Mouse (Mus musculus) hindbrain, embryonic 15.5 days (tissue): Measurements from ENCODE around the gene Olfr524. TPM values are rescaled to one million over a fixed set of nuclear protein-coding genes. Genes with fewer than 3 reads are reported as not detected.

Source experiments
- ATAC-seq: fragments of 200-750 bp; cut with Nextera tagmentation; 2 replicates; pipeline ENCODE4 v1.8.0; 2017; ENCODE audit warnings: low read depth, moderate number of reproducible peaks, moderate TSS enrichment; ENCODE audit not compliant: low FRiP score
- H3K27ac ChIP-seq: fragments of 300-500 bp; sonication (generic); replicated peaks from 2 replicates; pipeline ENCODE4 v1.5.1; 2015; ENCODE audit warnings: mild to moderate bottlenecking, inconsistent platforms
- H3K27me3 ChIP-seq: fragments of 300-500 bp; sonication (generic); 2 replicates; pipeline ENCODE4 v1.6.1; 2015; ENCODE audit warnings: control low read depth, inconsistent platforms
- H3K36me3 ChIP-seq: fragments of 300-500 bp; sonication (generic); 2 replicates; pipeline ENCODE4 v1.6.1; 2015; ENCODE audit warnings: control low read depth, inconsistent platforms
- H3K4me1 ChIP-seq: fragments of 300-500 bp; sonication (generic); replicated peaks from 2 replicates; pipeline ENCODE4 v1.6.1; 2015; ENCODE audit warnings: control low read depth, inconsistent platforms
- H3K4me2 ChIP-seq: fragments of 300-500 bp; sonication (generic); 2 replicates; pipeline ENCODE4 v1.6.1; 2015; ENCODE audit warnings: moderate library complexity, mild to moderate bottlenecking, inconsistent platforms
- H3K4me3 ChIP-seq: fragments of 300-500 bp; sonication (generic); 2 replicates; pipeline ENCODE4 v1.5.1; 2015; ENCODE audit warnings: mild to moderate bottlenecking, inconsistent platforms
- H3K9ac ChIP-seq: fragments of 300-500 bp; sonication (generic); 2 replicates; pipeline ENCODE4 v1.6.1; 2015; ENCODE audit warnings: inconsistent platforms
- H3K9me3 ChIP-seq: fragments of 300-500 bp; sonication (generic); 2 replicates; pipeline ENCODE4 v1.6.1; 2016; ENCODE audit warnings: control low read depth, inconsistent platforms
- WGBS: fragments of 180-500 bp; shearing (Covaris S2); methylation state at CpG from one replicate; pipeline ENCODE4 v1.1.7; 2015; 5-methylcytosine and 5-hydroxymethylcytosine counted together
- polyA plus RNA-seq: library from polyadenylated mRNA; unstranded; fragments of >200 nt; fragmentation: Nextera tagmentation; extraction: Ambion mirVana; gene quantifications from 2 replicates; pipeline ENCODE4 v1.2.1, GENCODE M21; 2015

Olfr524 gene
- polyA plus RNA-seq, 1 experiment from 2014 or later, result not detected

DNA sequence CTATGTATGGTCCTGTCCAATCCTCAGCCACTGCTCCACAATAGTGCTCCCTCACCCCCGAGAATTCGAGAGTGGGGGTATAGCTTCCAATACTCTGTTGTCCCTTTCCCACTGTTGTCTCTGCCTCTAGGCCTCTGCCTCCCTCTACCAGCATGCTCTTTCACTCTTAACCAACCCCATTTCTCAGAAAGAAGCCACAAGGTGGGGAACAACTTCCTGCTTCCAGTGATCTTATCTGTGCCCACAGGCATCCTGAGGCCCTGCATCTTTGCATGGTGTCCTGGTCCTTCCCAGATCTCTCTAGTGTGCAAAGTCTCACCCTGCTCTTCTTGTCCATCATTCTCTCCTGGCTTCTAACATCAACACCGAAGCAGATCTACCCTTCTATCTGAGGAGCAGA lies 1.1 kb upstream of the Olfr524 start:
- no peak overlapping the region for H3K27ac ChIP-seq
- no peak for ATAC-seq
- H3K36me3 ChIP-seq, result no peaks in the 10 kb centered on the region
- no peaks in the 10 kb centered on the region for H3K4me1 ChIP-seq
- no peaks in the 10 kb centered on the region for H3K9me3 ChIP-seq
- H3K27me3 ChIP-seq, result no peaks in the 10 kb centered on the region
- no peak overlapping the region for H3K4me2 ChIP-seq
- no peak overlapping the region for H3K9ac ChIP-seq
- H3K4me3 ChIP-seq, result no peak overlapping the region
- 93% methylated on average over 3 of the region's 3 CpGs for WGBS

DNA sequence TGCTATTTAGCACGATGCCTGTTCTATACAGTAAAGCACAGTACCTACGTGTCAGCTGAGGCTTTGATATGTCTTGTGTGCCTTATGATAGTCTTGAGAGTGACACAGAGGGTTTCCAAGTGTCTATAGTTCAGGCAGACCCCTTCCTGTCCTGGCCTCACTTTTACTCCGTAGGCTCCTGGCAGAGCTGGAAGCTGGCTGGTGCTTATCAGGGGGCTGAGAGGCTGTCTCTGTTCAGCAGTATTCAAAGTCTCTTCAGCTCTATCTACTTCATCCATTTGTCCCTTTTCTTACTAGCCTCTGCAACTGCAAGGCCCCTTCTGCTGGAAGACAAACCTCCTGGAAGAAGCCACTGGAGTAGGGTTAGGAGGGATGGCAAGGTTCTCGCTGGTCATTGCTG lies 4.7 kb downstream of the Olfr524 start:
- Histone ChIP-seq H3K9ac (no peak overlapping the region), H3K4me1 (no peaks in the 10 kb centered on the region), H3K36me3 (no peaks in the 10 kb centered on the region), H3K27me3 (no peaks in the 10 kb centered on the region), H3K9me3 (no peaks in the 10 kb centered on the region), H3K4me2 (no peak overlapping the region), H3K27ac (no peak overlapping the region), H3K4me3 (no peak overlapping the region)
- no peak for ATAC-seq
- 91% methylated on average over 4 of the region's 4 CpGs for WGBS

DNA sequence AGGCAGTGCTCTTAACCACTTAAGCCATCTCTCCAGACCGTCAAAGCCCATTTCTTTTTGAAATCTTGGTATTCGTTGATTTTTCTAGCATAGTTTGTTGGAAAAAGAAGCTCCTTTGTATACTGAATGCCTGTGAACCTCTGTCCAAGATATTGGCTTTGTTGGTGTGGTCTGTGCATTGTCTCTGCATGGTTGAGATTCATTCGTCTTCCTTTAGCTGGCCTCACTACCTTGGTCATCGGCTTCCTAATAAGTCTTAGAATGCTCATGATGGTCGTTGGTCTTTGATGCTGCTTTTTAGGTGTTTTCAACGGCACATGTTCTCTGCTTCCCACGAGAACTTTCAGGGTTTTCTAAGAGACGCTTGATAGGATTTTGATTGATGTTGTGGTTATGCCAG lies 9.8 kb downstream of the Olfr524 start:
- Histone ChIP-seq H3K4me2 (no peak overlapping the region), H3K9me3 (no peaks in the 10 kb centered on the region), H3K4me3 (no peak overlapping the region), H3K27me3 (no peaks in the 10 kb centered on the region), H3K36me3 (no peaks in the 10 kb centered on the region), H3K9ac (no peak overlapping the region), H3K4me1 (no peaks in the 10 kb centered on the region), H3K27ac (no peak overlapping the region)
- WGBS, result 82% methylated on average over 8 of the region's 8 CpGs
- ATAC-seq, result no peak

DNA sequence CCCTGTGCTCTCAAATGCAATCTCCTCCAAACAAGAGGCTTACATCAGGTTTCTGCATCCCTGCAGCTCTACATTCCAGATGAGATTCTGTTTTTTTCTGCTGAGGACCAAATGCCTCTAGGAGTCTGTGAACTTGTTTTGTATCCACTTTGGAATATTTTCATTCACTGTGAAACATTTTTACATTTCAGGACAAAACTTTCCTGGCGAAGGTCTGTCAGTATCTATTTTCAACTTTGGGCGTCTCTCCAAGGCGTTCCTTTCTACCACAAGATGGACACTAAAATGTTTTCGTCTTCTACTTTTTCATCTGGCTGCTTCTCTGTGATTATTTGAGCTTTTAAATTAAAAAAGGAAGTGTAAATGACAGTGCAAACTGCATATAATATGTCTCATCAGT lies 11.7 kb downstream of the Olfr524 start:
- H3K9ac ChIP-seq, result no peak overlapping the region
- H3K27me3 ChIP-seq, result no peaks in the 10 kb centered on the region
- 91% methylated on average over 4 of the region's 4 CpGs for WGBS

DNA sequence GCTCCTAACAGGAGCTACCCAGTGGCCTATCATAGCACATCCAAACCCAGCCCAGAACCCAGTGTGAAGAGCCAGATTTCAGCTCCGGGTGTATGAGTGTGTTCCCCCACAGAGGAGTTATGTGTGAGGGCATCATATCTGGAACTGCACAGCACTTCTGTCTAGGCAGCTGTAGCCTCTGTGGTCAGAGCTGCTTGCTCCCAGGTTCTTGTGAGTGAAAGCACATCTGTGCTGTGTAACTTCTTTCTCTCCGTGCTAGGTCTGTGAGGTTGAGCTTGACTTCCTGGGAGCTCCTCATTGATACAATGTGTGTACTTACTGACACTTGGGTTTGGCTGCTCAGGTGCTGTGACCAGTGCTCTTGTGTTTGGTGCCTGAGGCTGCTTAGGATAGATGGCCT lies 12.9 kb downstream of the Olfr524 start:
- Histone ChIP-seq H3K4me1 (no peaks in the 10 kb centered on the region), H3K4me2 (no peak overlapping the region), H3K9ac (no peak overlapping the region), H3K27me3 (no peaks in the 10 kb centered on the region), H3K9me3 (no peaks in the 10 kb centered on the region), H3K4me3 (no peak overlapping the region), H3K36me3 (no peaks in the 10 kb centered on the region), H3K27ac (no peak overlapping the region)
- 79% methylated on average over 2 of the region's 2 CpGs for WGBS
- ATAC-seq, result no peak

More for the DNA sequence above, 11.7 kb downstream of the Olfr524 start:
- no peak overlapping the region for H3K4me2 ChIP-seq
- H3K4me3 ChIP-seq, result no peak overlapping the region
- no peaks in the 10 kb centered on the region for H3K9me3 ChIP-seq
- H3K4me1 ChIP-seq, result no peaks in the 10 kb centered on the region
- H3K27ac ChIP-seq, result no peak overlapping the region
- no peaks in the 10 kb centered on the region for H3K36me3 ChIP-seq
- no peak for ATAC-seq

DNA sequence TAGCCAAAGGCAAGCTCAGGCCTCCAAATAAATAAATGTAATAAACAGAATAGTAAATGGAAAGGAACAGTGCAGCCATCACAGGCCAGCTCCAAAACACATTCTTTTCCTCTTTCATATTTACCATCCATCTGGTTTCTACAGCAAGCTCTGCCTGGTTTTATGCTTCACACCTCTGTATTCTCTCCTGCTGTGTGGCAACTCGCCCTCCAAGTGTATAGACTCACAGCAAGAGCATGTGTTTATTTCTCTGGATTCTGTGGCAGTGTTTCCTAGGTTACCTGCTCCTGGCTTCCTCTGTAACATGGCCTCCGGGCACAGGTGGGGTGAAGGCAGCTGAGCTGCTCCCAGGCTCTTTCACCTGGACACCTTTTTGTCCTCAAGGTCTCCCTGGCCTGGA lies 13.3 kb downstream of the Olfr524 start:
- no peak overlapping the region for H3K27ac ChIP-seq
- H3K9me3 ChIP-seq, result no peaks in the 10 kb centered on the region
- WGBS, result 61% methylated on average over 2 of the region's 2 CpGs
- no peak overlapping the region for H3K9ac ChIP-seq
- H3K36me3 ChIP-seq, result no peaks in the 10 kb centered on the region
- no peaks in the 10 kb centered on the region for H3K4me1 ChIP-seq
- no peaks in the 10 kb centered on the region for H3K27me3 ChIP-seq
- no peak overlapping the region for H3K4me2 ChIP-seq
- H3K4me3 ChIP-seq, result no peak overlapping the region
- ATAC-seq, result no peak

DNA sequence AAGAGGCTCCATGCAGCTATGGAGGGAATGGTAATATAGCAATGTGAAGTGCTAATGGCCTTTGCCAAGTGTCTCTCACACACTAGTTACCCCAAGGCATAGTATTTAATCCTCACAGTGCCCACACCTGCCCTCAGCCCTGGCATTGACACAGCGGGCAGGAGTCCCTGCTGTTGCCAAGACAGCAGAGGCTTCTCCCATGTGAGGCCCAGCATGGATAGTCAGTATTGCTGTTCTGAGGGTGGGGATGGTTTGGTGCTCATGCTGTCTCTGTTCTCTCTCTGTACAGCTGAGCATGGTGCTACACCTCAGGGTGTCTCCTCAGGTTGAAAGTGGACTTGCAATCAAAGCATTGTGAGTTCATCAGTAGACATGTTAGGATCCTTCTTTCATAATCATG lies 15.3 kb downstream of the Olfr524 start:
- Histone ChIP-seq H3K4me3 (no peak overlapping the region), H3K9me3 (no peaks in the 10 kb centered on the region), H3K27me3 (no peaks in the 10 kb centered on the region), H3K4me1 (no peaks in the 10 kb centered on the region), H3K9ac (no peak overlapping the region), H3K36me3 (no peaks in the 10 kb centered on the region), H3K27ac (no peak overlapping the region), H3K4me2 (no peak overlapping the region)
- WGBS, result 88% methylated on average over 1 of the region's 1 CpGs
- ATAC-seq, result no peak

DNA sequence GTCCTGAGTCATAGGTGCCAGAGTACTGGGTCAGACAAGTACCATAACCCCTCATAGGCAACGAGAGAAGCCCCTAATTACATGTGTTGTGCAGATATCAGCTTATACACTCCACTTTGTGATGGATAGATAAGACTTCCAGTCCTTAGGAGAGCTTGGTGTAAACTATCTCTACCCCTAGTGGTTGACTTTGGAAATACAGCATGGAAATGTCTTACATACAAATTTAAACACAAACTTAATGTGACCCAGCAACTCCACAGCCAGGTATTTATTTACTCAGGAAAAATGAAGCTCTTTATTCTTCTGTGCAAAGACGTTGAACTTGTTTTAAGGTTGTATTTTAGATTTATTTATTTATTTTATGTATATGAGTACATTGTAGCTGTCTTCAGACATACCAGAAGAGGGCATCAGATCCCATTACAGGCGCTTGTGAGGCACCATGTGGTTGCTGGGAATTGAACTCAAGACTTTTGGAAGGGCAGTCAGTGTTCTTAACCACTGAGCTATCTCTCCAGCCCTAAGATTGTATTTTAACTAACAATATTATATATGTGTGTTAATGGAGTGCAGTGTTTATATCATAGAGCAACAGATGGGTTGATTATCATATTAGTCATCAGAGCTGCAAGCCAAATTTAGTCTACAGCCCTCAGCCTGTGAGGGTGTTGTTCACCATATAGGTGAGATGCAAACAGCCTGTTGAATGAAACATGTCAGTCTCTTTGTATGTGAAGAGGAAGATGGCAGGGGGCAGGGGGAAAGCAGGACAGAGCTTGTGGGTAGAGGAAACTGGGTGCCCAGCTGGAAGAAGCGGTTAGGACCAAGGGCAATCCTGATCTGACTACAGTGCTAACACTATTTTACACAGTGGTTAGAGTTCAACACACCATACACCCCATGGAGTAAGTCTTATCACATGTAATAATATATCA lies 17.1 kb downstream of the Olfr524 start:
- 67% methylated on average over 4 of the region's 4 CpGs for WGBS
- Histone ChIP-seq H3K27ac (no peak overlapping the region), H3K9me3 (no peaks in the 10 kb centered on the region), H3K4me2 (no peak overlapping the region), H3K27me3 (no peaks in the 10 kb centered on the region), H3K36me3 (no peaks in the 10 kb centered on the region), H3K4me3 (no peak overlapping the region), H3K4me1 (no peaks in the 10 kb centered on the region), H3K9ac (no peak overlapping the region)
- no peak for ATAC-seq

DNA sequence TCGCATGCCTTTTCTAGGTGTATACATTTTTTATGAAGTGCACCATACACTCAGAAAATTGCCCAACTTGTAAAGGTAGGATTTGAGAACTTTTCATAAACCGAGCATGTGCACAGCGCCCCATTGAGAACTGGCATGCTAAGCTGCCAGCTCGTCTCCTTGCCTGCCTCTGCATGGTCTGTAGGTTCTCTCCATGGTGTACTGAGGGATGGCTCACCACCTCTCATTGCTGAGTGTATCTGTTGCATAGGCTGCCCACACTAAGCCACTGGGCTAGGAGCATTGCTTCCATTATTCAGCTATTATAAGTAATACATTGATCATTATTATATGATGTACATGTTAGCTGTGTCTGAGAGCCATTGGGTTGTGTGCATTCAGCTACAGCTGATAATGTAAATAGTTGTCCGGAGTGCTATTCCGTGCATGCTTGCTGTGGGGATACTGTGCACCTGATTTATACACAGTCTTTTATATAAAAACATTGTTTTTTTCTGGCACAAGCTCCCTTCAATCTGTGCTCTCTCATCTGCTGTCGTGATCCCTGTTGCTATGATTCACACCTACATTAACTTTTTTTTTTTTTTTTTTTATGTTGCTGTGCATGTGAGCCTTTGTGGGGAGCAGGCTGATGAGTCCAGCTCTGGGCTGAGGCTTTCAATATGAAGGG lies 17.9 kb downstream of the Olfr524 start:
- 80% methylated on average over 7 of the region's 7 CpGs for WGBS
- Histone ChIP-seq H3K27ac (no peak overlapping the region), H3K4me1 (no peaks in the 10 kb centered on the region), H3K9ac (no peak overlapping the region), H3K36me3 (no peaks in the 10 kb centered on the region), H3K4me2 (no peak overlapping the region), H3K4me3 (no peak overlapping the region), H3K27me3 (no peaks in the 10 kb centered on the region), H3K9me3 (no peaks in the 10 kb centered on the region)
- no peak for ATAC-seq

DNA sequence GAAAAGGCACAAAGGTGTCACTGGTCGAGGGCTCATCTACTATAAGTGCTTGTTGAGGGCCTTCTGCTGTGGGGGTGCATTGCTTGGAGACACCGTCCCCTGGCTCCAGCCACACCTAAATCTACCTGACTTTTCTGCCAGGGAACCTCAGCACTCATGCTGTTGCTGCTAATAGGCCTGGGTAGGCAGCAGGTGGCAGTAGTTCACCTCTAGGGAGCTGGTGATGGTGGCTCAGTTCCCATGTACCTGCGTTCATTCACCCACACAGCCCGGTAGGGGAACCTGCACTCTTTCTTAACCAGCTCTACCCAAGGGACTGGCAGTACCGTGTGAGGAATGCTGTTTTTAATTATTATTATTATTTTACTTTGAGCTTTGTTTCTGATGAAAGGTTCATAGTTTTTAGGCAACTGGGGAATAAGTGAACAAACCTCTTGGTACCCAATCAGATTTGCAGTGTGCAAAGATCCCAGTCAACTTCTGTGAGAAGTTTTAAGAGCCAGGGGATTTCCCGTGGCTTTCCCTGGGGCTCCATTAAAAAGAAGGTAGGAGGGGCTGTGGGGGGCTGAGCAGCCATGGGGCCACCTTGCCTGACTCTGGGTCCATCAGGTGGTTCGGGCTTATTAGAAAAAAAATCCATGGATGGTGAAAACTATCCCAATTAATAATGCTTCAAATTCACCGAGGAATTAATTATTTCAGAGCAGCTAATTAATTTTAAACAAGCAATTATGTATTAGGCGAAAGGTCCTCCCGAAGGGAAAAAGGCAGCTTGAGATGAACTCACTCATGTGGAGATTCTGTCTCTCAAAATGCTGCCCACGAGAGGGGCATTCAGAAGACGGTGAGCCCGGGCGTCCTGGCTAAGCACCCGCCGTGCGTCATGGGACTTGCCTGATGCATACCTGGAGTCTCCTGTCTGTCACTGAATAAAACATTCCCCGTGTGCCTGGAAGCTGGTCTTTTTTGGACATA lies 18.8 kb downstream of the Olfr524 start:
- H3K4me2 ChIP-seq, result no peak overlapping the region
- no peak overlapping the region for H3K27ac ChIP-seq
- no peak overlapping the region for H3K4me3 ChIP-seq
- H3K4me1 ChIP-seq, result no peaks in the 10 kb centered on the region
- H3K9ac ChIP-seq, result no peak overlapping the region
- WGBS, result 59% methylated on average over 18 of the region's 18 CpGs
- no peak for ATAC-seq
- no peaks in the 10 kb centered on the region for H3K36me3 ChIP-seq
- no peaks in the 10 kb centered on the region for H3K27me3 ChIP-seq
- H3K9me3 ChIP-seq, result no peaks in the 10 kb centered on the region

DNA sequence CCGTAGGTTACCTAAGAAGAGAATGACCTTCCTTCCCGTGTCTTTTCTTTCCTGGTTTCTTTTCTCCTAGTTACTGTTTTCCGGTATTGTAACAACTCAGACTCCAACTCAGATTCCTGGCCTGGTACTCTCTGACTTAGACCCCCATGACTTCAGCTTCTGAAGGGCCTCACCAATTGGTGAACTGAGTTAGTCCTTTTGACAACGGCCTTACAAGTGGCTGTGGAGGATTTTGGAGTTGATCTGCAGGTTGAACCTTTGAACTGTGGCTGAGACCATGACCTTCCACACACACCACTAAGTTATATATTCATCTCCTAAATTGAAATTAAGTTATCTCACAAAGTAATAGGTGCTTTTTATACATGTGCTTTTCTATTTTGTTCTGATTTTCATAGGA lies 21.6 kb downstream of the Olfr524 start:
- Histone ChIP-seq H3K27ac (no peak overlapping the region), H3K9ac (no peak overlapping the region), H3K4me2 (no peak overlapping the region), H3K4me3 (no peak overlapping the region), H3K36me3 (no peaks in the 10 kb centered on the region), H3K27me3 (no peaks in the 10 kb centered on the region), H3K9me3 (no peaks in the 10 kb centered on the region), H3K4me1 (no peaks in the 10 kb centered on the region)
- ATAC-seq, result no peak
- WGBS, result 91% methylated on average over 4 of the region's 4 CpGs

DNA sequence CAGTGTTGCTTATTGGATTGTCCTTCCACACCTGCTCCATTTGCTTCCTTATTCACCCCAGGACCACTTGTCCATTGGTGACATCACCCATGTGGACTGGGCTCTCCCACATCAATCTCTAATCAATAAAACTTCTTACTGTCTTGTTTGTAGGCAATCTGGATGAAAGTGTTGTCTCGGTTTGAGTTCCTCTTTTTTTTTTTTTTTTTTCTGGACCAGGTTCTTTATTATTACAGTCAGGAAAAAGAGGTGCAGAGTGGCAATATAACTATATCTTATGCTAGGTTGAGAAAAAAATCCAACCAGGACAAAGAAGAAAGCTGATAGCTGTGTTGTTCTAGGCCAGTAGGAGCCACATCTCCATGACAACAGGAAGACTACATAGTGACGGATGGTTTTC lies 25.1 kb downstream of the Olfr524 start:
- H3K9ac ChIP-seq, result no peak overlapping the region
- ATAC-seq, result no peak
- H3K27ac ChIP-seq, result no peak overlapping the region
- H3K27me3 ChIP-seq, result no peaks in the 10 kb centered on the region
- H3K4me3 ChIP-seq, result no peak overlapping the region
- WGBS, result 86% methylated on average over 2 of the region's 2 CpGs
- no peaks in the 10 kb centered on the region for H3K4me1 ChIP-seq
- no peaks in the 10 kb centered on the region for H3K9me3 ChIP-seq
- no peaks in the 10 kb centered on the region for H3K36me3 ChIP-seq
- no peak overlapping the region for H3K4me2 ChIP-seq
